Comparison of ENCODE assay signal across 19 mouse cellular contexts in the genomic region with DNA sequence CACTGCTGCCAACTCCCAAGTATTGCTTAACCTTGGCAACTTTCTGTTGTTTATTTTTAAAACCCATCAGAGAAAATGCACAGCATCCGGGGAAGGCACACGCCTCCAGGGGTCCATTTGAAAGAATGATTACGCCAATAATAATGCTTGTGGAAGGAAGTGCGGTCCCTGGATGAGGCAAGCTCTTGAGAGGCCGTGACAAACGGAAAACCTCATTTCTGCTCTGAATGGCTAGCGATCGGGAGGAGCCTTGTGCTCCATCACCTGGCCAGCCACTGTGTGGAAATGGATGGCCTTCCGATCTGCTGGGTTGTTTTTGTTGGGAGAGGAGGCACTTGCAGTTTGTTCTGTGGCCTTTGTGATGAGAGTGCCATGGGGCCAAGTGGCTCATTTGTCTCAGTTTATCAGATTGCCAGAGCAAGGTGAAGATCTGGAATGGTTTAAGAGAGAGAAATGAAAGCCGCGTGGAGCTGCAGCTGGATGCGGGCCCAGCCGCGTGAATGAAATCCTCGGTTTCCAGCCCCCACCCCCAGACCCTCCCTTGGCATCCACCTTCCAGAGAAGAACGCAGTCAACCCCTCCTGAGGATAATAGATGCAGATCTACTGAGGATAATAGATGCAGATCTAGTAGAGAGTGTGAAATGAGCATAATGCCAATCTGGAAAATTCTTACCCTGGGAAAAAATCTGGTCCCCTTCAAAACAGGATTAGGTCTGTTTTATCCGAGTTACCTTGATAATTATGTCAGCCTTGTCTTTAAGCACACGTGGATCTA.
DNase-seq lines count a peak whose midpoint lies in the region; ATAC-seq and TF ChIP-seq lines count a peak whose summit lies in the region.
"Had no signal": no experiment of that assay in that cellular context is flagged by ENCODE, and none has a peak within 500 bp of the region (broad histone marks: within the 10 kb centered on the region; RNA-seq: fewer than 3 reads in every experiment).

No protein-coding gene starts in this region.

- no peak for TF ChIP-seq CTCF in brain, embryonic 14.5 days (IDR thresholded peaks at IDR 0.05; ENCODE audit: borderline replicate concordance, extremely low read depth, insufficient read depth, insufficient read length)

- no peak for TF ChIP-seq POLR2A in brain, embryonic 14.5 days (IDR thresholded peaks at IDR 0.05; ENCODE audit: borderline replicate concordance, extremely low read depth, insufficient read depth, insufficient read length, poor library complexity, severe bottlenecking)

- H3K4me2 ChIP-seq in hindbrain, embryonic 11.5 days (replicated peaks; ENCODE audit: low read depth, low read length) = no peak overlapping the region
- H3K4me2 ChIP-seq in forebrain, embryonic 14.5 days (ENCODE audit: low read length) = no peak overlapping the region
- 0 out of 2 replicates have a peak overlapping the region, but pooled peaks have one; percentile 1 for H3K4me2 ChIP-seq in hindbrain, embryonic 16.5 days (ENCODE audit: low read length)
- H3K4me2 ChIP-seq in intestine, embryonic 16.5 days (ENCODE audit: low read depth, low read length) = no peak overlapping the region
- H3K4me2 ChIP-seq: heart, embryonic 11.5 days; midbrain, embryonic 12.5 days had no signal

- peak overlapping the region; percentile 35; the same call in 1 of the 2 replicates for H3K27ac ChIP-seq in hindbrain, embryonic 10.5 days
- no peak overlapping the region for H3K27ac ChIP-seq in hindbrain, embryonic 11.5 days (ENCODE audit: low read depth, low read length)
- no peak overlapping the region for H3K27ac ChIP-seq in forebrain, embryonic 14.5 days (ENCODE audit: low read depth, low read length)
- peak overlapping the region; percentile 9; the same call in 1 of the 2 replicates for H3K27ac ChIP-seq in hindbrain, embryonic 16.5 days (ENCODE audit: low read depth, low read length)
- H3K27ac ChIP-seq in intestine, embryonic 16.5 days (ENCODE audit: low read length) = no peak overlapping the region
- H3K27ac ChIP-seq: midbrain, embryonic 12.5 days had no signal

- no peaks in the 10 kb centered on the region for H3K9me3 ChIP-seq in hindbrain, embryonic 10.5 days
- no peaks in the 10 kb centered on the region for H3K9me3 ChIP-seq in hindbrain, embryonic 11.5 days (ENCODE audit: control insufficient read depth, low read length)
- no peaks in the 10 kb centered on the region for H3K9me3 ChIP-seq in forebrain, embryonic 14.5 days (replicated peaks; ENCODE audit: control insufficient read depth, low read length)
- H3K9me3 ChIP-seq in hindbrain, embryonic 16.5 days (ENCODE audit: control insufficient read depth, low read length) = no peaks in the 10 kb centered on the region
- no peaks in the 10 kb centered on the region for H3K9me3 ChIP-seq in intestine, embryonic 16.5 days (ENCODE audit: control insufficient read depth, low read length)
- H3K9me3 ChIP-seq: midbrain, embryonic 12.5 days had no signal

- ATAC-seq in hindbrain, embryonic 11.5 days (ENCODE audit: low FRiP score) = no peak
- ATAC-seq in forebrain, embryonic 14.5 days = 0 out of 2 replicates have a peak, but pooled peaks have one; percentile 46
- ATAC-seq in hindbrain, embryonic 16.5 days = peak; percentile 54; the same call in 1 of the 2 replicates
- ATAC-seq in erythroblast, adult 5-6 weeks (replicated peaks; ENCODE audit: low FRiP score, poor library complexity, severe bottlenecking) = no peak
- ATAC-seq in intestine, embryonic 16.5 days = no peak

- WGBS in hindbrain, embryonic 10.5 days = 75% methylated on average over 18 of the region's 18 CpGs
- WGBS in hindbrain, embryonic 11.5 days = 70% methylated on average over 18 of the region's 18 CpGs
- WGBS in forebrain, embryonic 14.5 days = 71% methylated on average over 18 of the region's 18 CpGs
- WGBS in hindbrain, embryonic 16.5 days = 54% methylated on average over 18 of the region's 18 CpGs
- WGBS in intestine, embryonic 16.5 days = 63% methylated on average over 18 of the region's 18 CpGs

- H3K27me3 ChIP-seq in hindbrain, embryonic 10.5 days (ENCODE audit: insufficient read depth, poor library complexity, severe bottlenecking) = no peaks in the 10 kb centered on the region
- H3K27me3 ChIP-seq in hindbrain, embryonic 11.5 days (ENCODE audit: control insufficient read depth, insufficient read depth, low read length) = no peaks in the 10 kb centered on the region
- no peaks in the 10 kb centered on the region for H3K27me3 ChIP-seq in forebrain, embryonic 14.5 days (replicated peaks; ENCODE audit: control insufficient read depth, insufficient read depth, low read length)
- H3K27me3 ChIP-seq in hindbrain, embryonic 16.5 days (replicated peaks; ENCODE audit: control insufficient read depth, insufficient read depth, low read length) = no peaks in the 10 kb centered on the region
- H3K27me3 ChIP-seq in intestine, embryonic 16.5 days (replicated peaks; ENCODE audit: control insufficient read depth, insufficient read depth, low read length) = no peaks in the 10 kb centered on the region
- H3K27me3 ChIP-seq: midbrain, embryonic 12.5 days had no signal

- no peak for DNase-seq in hindbrain, embryonic 10.5 days (ENCODE audit: low spot score)
- no peak for DNase-seq in hindbrain, embryonic 11.5 days (ENCODE audit: low spot score)
- peak; percentile 57 for DNase-seq in brain, embryonic 14.5 days (ENCODE audit: low read depth)
- DNase-seq in forebrain, embryonic 14.5 days (ENCODE audit: low spot score) = peak; percentile 55
- DNase-seq in kidney, adult 8-10 months = no peak
- DNase-seq: adrenal gland, adult 2 months; B cell, adult 2 months; cerebellum, adult 9-11 months; gastrocnemius, postnatal 14 days; heart, postnatal 36 days; kidney, adult 11 months; kidney, postnatal 36 days; thymus, adult 18-20 months had no signal

- peaks cover 18% of the 10 kb centered on the region for H3K4me1 ChIP-seq in hindbrain, embryonic 10.5 days (replicated peaks)
- H3K4me1 ChIP-seq in hindbrain, embryonic 11.5 days (replicated peaks; ENCODE audit: control insufficient read depth, insufficient read depth, low read length) = no peaks in the 10 kb centered on the region
- no peaks in the 10 kb centered on the region; the same call in 1 of the 2 replicates for H3K4me1 ChIP-seq in forebrain, embryonic 14.5 days (ENCODE audit: control insufficient read depth, insufficient read depth, low read length)
- H3K4me1 ChIP-seq in hindbrain, embryonic 16.5 days (ENCODE audit: control insufficient read depth, insufficient read depth, low read depth, low read length) = peaks cover 5% of the 10 kb centered on the region; the same call in 1 of the 2 replicates
- no peaks in the 10 kb centered on the region; the same call in 1 of the 2 replicates for H3K4me1 ChIP-seq in intestine, embryonic 16.5 days (ENCODE audit: control insufficient read depth, insufficient read depth, low read length)

- H3K9ac ChIP-seq in hindbrain, embryonic 11.5 days (ENCODE audit: low read depth, low read length) = no peak overlapping the region
- no peak overlapping the region for H3K9ac ChIP-seq in forebrain, embryonic 14.5 days (ENCODE audit: low read length)
- H3K9ac ChIP-seq in hindbrain, embryonic 16.5 days (ENCODE audit: low read depth, low read length) = no peak overlapping the region
- H3K9ac ChIP-seq in intestine, embryonic 16.5 days (ENCODE audit: low read depth, low read length) = no peak overlapping the region
- H3K9ac ChIP-seq: midbrain, embryonic 12.5 days had no signal

- H3K4me3 ChIP-seq in hindbrain, embryonic 10.5 days = no peak overlapping the region
- H3K4me3 ChIP-seq in hindbrain, embryonic 11.5 days (ENCODE audit: low read depth, low read length) = no peak overlapping the region
- no peak overlapping the region for H3K4me3 ChIP-seq in forebrain, embryonic 14.5 days (ENCODE audit: low read depth, low read length)
- H3K4me3 ChIP-seq in hindbrain, embryonic 16.5 days (ENCODE audit: low read length) = no peak overlapping the region
- no peak overlapping the region for H3K4me3 ChIP-seq in intestine, embryonic 16.5 days (ENCODE audit: low read length)
- H3K4me3 ChIP-seq: midbrain, embryonic 12.5 days; myocyte had no signal

- H3K36me3 ChIP-seq in hindbrain, embryonic 10.5 days = no peaks in the 10 kb centered on the region
- no peaks in the 10 kb centered on the region for H3K36me3 ChIP-seq in hindbrain, embryonic 11.5 days (ENCODE audit: control insufficient read depth, insufficient read depth, low read length)
- no peaks in the 10 kb centered on the region for H3K36me3 ChIP-seq in forebrain, embryonic 14.5 days (ENCODE audit: control insufficient read depth, insufficient read depth, low read length)
- H3K36me3 ChIP-seq in hindbrain, embryonic 16.5 days (ENCODE audit: control insufficient read depth, insufficient read depth, low read length) = no peaks in the 10 kb centered on the region
- no peaks in the 10 kb centered on the region for H3K36me3 ChIP-seq in intestine, embryonic 16.5 days (ENCODE audit: control insufficient read depth, insufficient read depth, low read length)
- H3K36me3 ChIP-seq: midbrain, embryonic 12.5 days had no signal

Comparison
In these comparisons a context has a peak if more than half of its experiments do, and no peak if none do; other contexts are left out.
1. H3K27ac ChIP-seq: peak in hindbrain, embryonic 10.5 days (single experiment) and hindbrain, embryonic 16.5 days (single experiment); none in hindbrain, embryonic 11.5 days (single experiment), forebrain, embryonic 14.5 days (single experiment) and intestine, embryonic 16.5 days (single experiment).
2. ATAC-seq: peak in forebrain, embryonic 14.5 days (single experiment) and hindbrain, embryonic 16.5 days (single experiment); none in hindbrain, embryonic 11.5 days (single experiment), erythroblast, adult 5-6 weeks (single experiment) and intestine, embryonic 16.5 days (single experiment).
3. DNase-seq: peak in brain, embryonic 14.5 days (single experiment) and forebrain, embryonic 14.5 days (single experiment); none in hindbrain, embryonic 10.5 days (single experiment), hindbrain, embryonic 11.5 days (single experiment) and kidney, adult 8-10 months (0 of 2).